Mouse (Mus musculus) hindbrain, postnatal 0 days (tissue): ENCODE data around the gene Clec16a. TPM values are rescaled to one million over a fixed set of nuclear protein-coding genes. Genes with fewer than 3 reads are reported as not detected.

ENCODE experiments used
- ATAC-seq: fragments of 200-750 bp; cut with Nextera tagmentation; 2 replicates; pipeline ENCODE4 v1.8.0; 2017; ENCODE audit warnings: mild to moderate bottlenecking, moderate TSS enrichment, moderate library complexity
- DNase-seq: peaks from one replicate; pipeline ENCODE4 v3.0.0-alpha.2; 2015; ENCODE audit warnings: low spot score
- H3K27ac ChIP-seq: fragments of 300-500 bp; sonication (generic); 2 replicates; pipeline ENCODE4 v1.5.1; 2014; ENCODE audit warnings: mild to moderate bottlenecking
- H3K27me3 ChIP-seq: fragments of 300-500 bp; sonication (generic); 2 replicates; pipeline ENCODE4 v1.6.1; 2014; ENCODE audit warnings: low read length, mixed read lengths; ENCODE audit not compliant: insufficient read depth
- H3K36me3 ChIP-seq: fragments of 300-500 bp; sonication (generic); 2 replicates; pipeline ENCODE4 v1.6.1; 2014; ENCODE audit warnings: low read length, mixed read lengths; ENCODE audit not compliant: insufficient read depth
- H3K4me1 ChIP-seq: fragments of 300-500 bp; sonication (generic); 2 replicates; pipeline ENCODE4 v1.6.1; 2014; ENCODE audit warnings: antibody characterized with exemption, low read length, mixed read lengths; ENCODE audit not compliant: insufficient read depth
- H3K4me2 ChIP-seq: fragments of 300-500 bp; sonication (generic); 2 replicates; pipeline ENCODE4 v1.6.1; 2014; ENCODE audit warnings: low read depth, mild to moderate bottlenecking, low read length, moderate library complexity, mixed read lengths
- H3K4me3 ChIP-seq: fragments of 300-500 bp; sonication (generic); 2 replicates; pipeline ENCODE4 v1.5.1; 2014; ENCODE audit warnings: low read length
- H3K9ac ChIP-seq: fragments of 300-500 bp; sonication (generic); replicated peaks from 2 replicates; pipeline ENCODE4 v1.6.1; 2014; ENCODE audit warnings: mild to moderate bottlenecking, low read length, moderate library complexity, mixed read lengths
- H3K9me3 ChIP-seq: fragments of 300-500 bp; sonication (generic); 2 replicates; pipeline ENCODE4 v1.6.1; 2016; ENCODE audit warnings: low read length, mixed read lengths
- CTCF ChIP-seq: IDR thresholded peaks from 2 replicates; pipeline ENCODE4 v1.5.1; 2016; ENCODE audit warnings: antibody characterized with exemption, control low read depth, low read depth
- WGBS: fragments of 180-500 bp; shearing (Covaris S2); extraction: QIAGEN DNeasy Blood & Tissue Kit; methylation state at CpG from one replicate; pipeline ENCODE4 v1.1.7; 2014; 5-methylcytosine and 5-hydroxymethylcytosine counted together
- polyA plus RNA-seq: library from polyadenylated mRNA; unstranded; fragments of >200 nt; fragmentation: Nextera tagmentation; extraction: Ambion mirVana; gene quantifications from 2 replicates; pipeline ENCODE4 v1.2.1, GENCODE M21; 2015
- total RNA-seq: library from RNA; depleted of rRNA; stranded (reverse); fragments of >200 nt; gene quantifications from 2 replicates; pipeline ENCODE4 v1.2.3, GENCODE M21; 2014

Gene Clec16a
- total and polyA plus RNA-seq, 2 experiments from 2014 or later: 62.5 to 67.8 TPM

DNA sequence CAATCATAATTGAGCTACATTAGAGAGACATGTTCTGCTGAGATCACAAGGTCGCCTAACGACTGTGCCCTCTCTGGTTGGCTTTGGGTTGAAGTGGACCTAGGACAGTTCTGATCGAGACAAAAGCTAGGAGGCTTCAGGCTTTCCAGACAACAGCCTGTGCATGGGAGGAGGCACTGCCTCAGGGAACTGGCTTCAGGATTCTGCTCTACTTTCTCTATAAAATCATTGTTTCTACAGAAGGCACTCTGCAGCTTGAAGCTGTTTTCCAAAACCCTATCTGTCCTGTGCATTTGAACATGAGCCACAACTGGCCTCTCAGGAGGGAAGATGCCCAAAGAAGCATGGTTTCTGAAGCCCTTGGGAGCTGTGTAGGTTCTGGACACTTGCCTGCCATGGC is 107.8 kb downstream of the Clec16a start:
- no peak for TF ChIP-seq CTCF
- H3K9ac ChIP-seq: no peak overlapping the region
- H3K4me2 ChIP-seq: no peak overlapping the region
- H3K36me3 ChIP-seq: no peaks in the 10 kb centered on the region
- WGBS: 83% methylated on average over 3 of the region's 3 CpGs
- H3K4me1 ChIP-seq: peaks cover 12% of the 10 kb centered on the region; the same call in 1 of the 2 replicates
- DNase-seq (no peak), ATAC-seq (no peak)
- no peaks in the 10 kb centered on the region for H3K9me3 ChIP-seq
- H3K27me3 ChIP-seq: no peaks in the 10 kb centered on the region
- H3K27ac ChIP-seq: no peak overlapping the region
- no peak overlapping the region for H3K4me3 ChIP-seq

DNA sequence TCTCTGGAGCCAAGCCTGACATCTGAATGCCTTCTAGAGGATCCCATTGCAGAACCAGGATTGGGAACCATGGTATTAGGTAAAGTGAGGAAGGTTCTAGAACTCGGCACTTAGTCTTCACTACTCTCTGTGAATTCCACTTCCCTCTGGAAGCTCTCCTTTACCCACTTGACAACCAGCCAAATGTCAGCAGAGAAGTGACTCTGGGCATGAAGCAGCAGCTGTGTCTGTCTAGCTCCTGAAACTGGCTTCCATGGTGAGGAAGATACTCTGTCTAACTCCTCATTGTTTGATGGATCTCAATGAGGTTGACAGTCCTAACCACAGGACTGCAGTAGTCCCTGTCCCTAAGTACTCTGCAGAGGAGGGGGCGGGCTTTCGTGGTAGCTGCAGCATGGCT is 110.1 kb downstream of the Clec16a start:
- Histone ChIP-seq H3K9ac (no peak overlapping the region), H3K27ac (no peak overlapping the region), H3K4me3 (no peak overlapping the region), H3K4me1 (peaks cover 12% of the 10 kb centered on the region; the same call in 1 of the 2 replicates), H3K9me3 (no peaks in the 10 kb centered on the region), H3K36me3 (no peaks in the 10 kb centered on the region), H3K27me3 (no peaks in the 10 kb centered on the region), H3K4me2 (no peak overlapping the region)
- WGBS: 71% methylated on average over 3 of the region's 3 CpGs
- ATAC-seq (no peak), DNase-seq (no peak)
- no peak for TF ChIP-seq CTCF

DNA sequence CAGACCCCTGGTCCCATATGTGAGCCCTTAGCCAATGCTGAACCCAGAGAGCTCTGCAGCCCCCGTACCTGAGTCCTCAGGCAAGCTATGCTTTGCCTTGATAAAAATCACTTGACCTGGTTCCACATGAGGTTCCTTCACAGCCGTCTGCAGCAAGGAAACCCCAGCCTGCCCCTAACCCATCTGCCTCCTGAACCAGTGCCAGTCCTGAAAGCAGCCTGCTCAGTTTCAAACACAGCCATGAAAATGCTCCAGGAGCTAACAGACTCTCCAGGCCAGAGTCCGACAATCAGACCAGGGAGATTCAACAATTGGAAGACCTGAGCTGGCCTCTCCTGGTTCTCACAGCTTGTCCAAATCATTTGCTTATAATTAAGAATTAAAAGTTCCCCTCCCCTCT is 110.8 kb downstream of the Clec16a start:
- Histone ChIP-seq H3K27me3 (no peaks in the 10 kb centered on the region), H3K36me3 (no peaks in the 10 kb centered on the region), H3K9me3 (no peaks in the 10 kb centered on the region), H3K27ac (peak overlapping the region; percentile 20; the same call in 1 of the 2 replicates), H3K4me1 (peaks cover 12% of the 10 kb centered on the region; the same call in 1 of the 2 replicates), H3K9ac (no peak overlapping the region), H3K4me3 (no peak overlapping the region), H3K4me2 (no peak overlapping the region)
- no peak for ATAC-seq
- DNase-seq: peak; percentile 29
- TF ChIP-seq CTCF: no peak
- WGBS: 53% methylated on average over 3 of the region's 3 CpGs

DNA sequence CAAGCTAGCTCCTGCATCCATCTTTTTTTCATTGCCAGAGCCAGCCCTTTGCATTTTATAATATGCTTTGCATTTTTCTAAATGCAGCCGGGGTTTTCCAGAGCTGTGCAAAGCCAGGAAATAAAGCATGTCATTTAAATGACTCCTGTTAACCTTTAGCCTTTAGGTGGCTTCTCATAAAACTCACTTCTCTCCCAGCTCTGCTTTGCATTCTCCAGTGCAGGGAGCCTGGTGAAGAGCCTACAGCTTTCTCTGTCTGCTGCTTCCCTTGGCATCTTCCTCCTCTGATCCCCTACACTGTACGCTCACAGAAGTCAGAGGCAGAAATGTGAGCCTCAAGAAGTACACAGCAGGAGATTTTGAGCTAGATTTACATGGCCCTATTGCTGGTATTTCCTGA is 111.3 kb downstream of the Clec16a start:
- H3K27me3 ChIP-seq: no peaks in the 10 kb centered on the region
- 40% methylated on average over 2 of the region's 2 CpGs for WGBS
- H3K9me3 ChIP-seq: no peaks in the 10 kb centered on the region
- DNase-seq (no peak), ATAC-seq (no peak)
- H3K36me3 ChIP-seq: no peaks in the 10 kb centered on the region
- H3K27ac ChIP-seq: no peak overlapping the region
- no peak overlapping the region for H3K9ac ChIP-seq
- no peak overlapping the region for H3K4me2 ChIP-seq
- peaks cover 12% of the 10 kb centered on the region; the same call in 1 of the 2 replicates for H3K4me1 ChIP-seq
- TF ChIP-seq CTCF: no peak
- H3K4me3 ChIP-seq: no peak overlapping the region

GRCm38 (mm10) chr16:10656939-10657338 is 111.8 kb downstream of the Clec16a start:
- Histone ChIP-seq H3K4me2 (no peak overlapping the region), H3K4me1 (peaks cover 12% of the 10 kb centered on the region; the same call in 1 of the 2 replicates), H3K27me3 (no peaks in the 10 kb centered on the region), H3K9ac (no peak overlapping the region), H3K4me3 (no peak overlapping the region), H3K36me3 (no peaks in the 10 kb centered on the region), H3K27ac (no peak overlapping the region), H3K9me3 (no peaks in the 10 kb centered on the region)
- DNase-seq (no peak), ATAC-seq (no peak)
- WGBS: 79% methylated on average over 1 of the region's 1 CpGs
- TF ChIP-seq CTCF: no peak

DNA sequence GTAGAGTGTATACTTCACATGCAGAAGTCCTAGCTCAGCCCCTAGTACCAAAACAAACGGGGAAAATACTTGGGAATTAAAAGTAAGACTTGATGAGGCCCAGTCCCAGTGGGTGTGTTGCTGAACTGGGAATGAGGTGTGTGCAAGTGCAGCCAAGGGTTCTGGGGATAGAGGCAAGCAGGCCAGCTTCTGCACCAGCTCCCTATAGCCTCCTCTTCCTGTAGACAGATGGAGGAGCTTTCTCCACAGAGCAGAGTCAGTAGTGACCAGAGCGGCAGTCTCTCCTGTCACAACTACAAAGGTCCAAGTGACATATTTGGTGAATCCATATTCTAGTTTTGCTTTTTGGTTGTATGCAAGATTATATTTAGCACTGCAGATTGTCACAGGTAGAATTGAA is 114.1 kb downstream of the Clec16a start:
- Histone ChIP-seq H3K4me1 (peaks cover 12% of the 10 kb centered on the region; the same call in 1 of the 2 replicates), H3K27ac (no peak overlapping the region), H3K9ac (no peak overlapping the region), H3K27me3 (no peaks in the 10 kb centered on the region), H3K4me3 (no peak overlapping the region), H3K36me3 (no peaks in the 10 kb centered on the region), H3K4me2 (no peak overlapping the region), H3K9me3 (no peaks in the 10 kb centered on the region)
- DNase-seq: no peak
- no peak for TF ChIP-seq CTCF
- ATAC-seq: no peak
- 82% methylated on average over 2 of the region's 2 CpGs for WGBS

- H3K4me1 ChIP-seq: peaks cover 5% of the 10 kb centered on the region; the same call in 1 of the 2 replicates
- H3K9me3 ChIP-seq: no peaks in the 10 kb centered on the region
- no peak overlapping the region for H3K4me2 ChIP-seq
- H3K4me3 ChIP-seq: no peak overlapping the region
- TF ChIP-seq CTCF: no peak
- peak overlapping the region; percentile 20; the same call in 1 of the 2 replicates for H3K27ac ChIP-seq
- no peak overlapping the region for H3K9ac ChIP-seq
- ATAC-seq: no peak
- H3K27me3 ChIP-seq: no peaks in the 10 kb centered on the region
- DNase-seq: peak; percentile 45
- no peaks in the 10 kb centered on the region for H3K36me3 ChIP-seq
Observed at GRCm38 (mm10) chr16:10660526-10660925, 115.4 kb downstream of the Clec16a start.
